Mouse (Mus musculus) spleen, postnatal 4 days (tissue): Measurements from ENCODE around the gene Ms4a15.

Experiments
- DNase-seq, 2 experiments: peaks; one replicate each; pipeline ENCODE4 v3.0.0; 2022; ENCODE audit warnings: low spot score in 2 of 2

Gene Ms4a15

GRCm38 (mm10) chr19:10993150-10993549 is at the start of gene Ms4a15:
Gene Ms4a15 (minus strand): TSS chr19:10993250.
- no peak for DNase-seq

- no peak for DNase-seq
Observed at GRCm38 (mm10) chr19:11037570-11037969, 44.5 kb upstream of the Ms4a15 start.

- no peak for DNase-seq
Observed at GRCm38 (mm10) chr19:11022382-11022781, 29.3 kb upstream of the Ms4a15 start.

- DNase-seq, result no peak
Observed at GRCm38 (mm10) chr19:11017891-11018290, 24.8 kb upstream of the Ms4a15 start, which contains the start of gene Ms4a18. Gene Ms4a18 (minus strand): TSS chr19:11018031.

GRCm38 (mm10) chr19:11017251-11017650 is 24.2 kb upstream of the Ms4a15 start:
- no peak for DNase-seq

GRCm38 (mm10) chr19:11015998-11016397 is 22.9 kb upstream of the Ms4a15 start:
- no peak for DNase-seq

GRCm38 (mm10) chr19:11015468-11015867 is 22.4 kb upstream of the Ms4a15 start:
- no peak for DNase-seq

- DNase-seq, result no peak
Observed at GRCm38 (mm10) chr19:10991911-10992310, 1.1 kb downstream of the Ms4a15 start.

- DNase-seq, result no peak
Observed at GRCm38 (mm10) chr19:10990751-10991150, 2.3 kb downstream of the Ms4a15 start.

GRCm38 (mm10) chr19:10988563-10988962 is 4.5 kb downstream of the Ms4a15 start:
- no peak for DNase-seq

- no peak for DNase-seq
Observed at GRCm38 (mm10) chr19:10985889-10986288, 7.2 kb downstream of the Ms4a15 start.

GRCm38 (mm10) chr19:10984551-10984950 is 8.5 kb downstream of the Ms4a15 start:
- DNase-seq, result no peak

- peak; percentile 33 to 76 for DNase-seq
Observed at GRCm38 (mm10) chr19:10983146-10983545, 9.9 kb downstream of the Ms4a15 start.

- DNase-seq, result no peak
Observed at GRCm38 (mm10) chr19:10980210-10980609, 12.8 kb downstream of the Ms4a15 start.

GRCm38 (mm10) chr19:10979184-10980168 is 13.6 kb downstream of the Ms4a15 start:
- peak; percentile 86 to 94 for DNase-seq

- no peak for DNase-seq
Observed at GRCm38 (mm10) chr19:10976318-10976717, 16.7 kb downstream of the Ms4a15 start.

GRCm38 (mm10) chr19:10975187-10975586 is 17.9 kb downstream of the Ms4a15 start:
- no peak for DNase-seq

GRCm38 (mm10) chr19:10974238-10974865 is 18.7 kb downstream of the Ms4a15 start, which contains the start of gene Ms4a10:
Gene Ms4a10 (minus strand): TSS chr19:10974670.
- DNase-seq, result no peak

GRCm38 (mm10) chr19:10973187-10973586 is 19.9 kb downstream of the Ms4a15 start:
- DNase-seq, result no peak

- DNase-seq, result no peak
Observed at GRCm38 (mm10) chr19:10972660-10973059, 20.4 kb downstream of the Ms4a15 start.

GRCm38 (mm10) chr19:10970457-10970856 is 22.6 kb downstream of the Ms4a15 start:
- DNase-seq, result no peak

- DNase-seq, result no peak
Observed at GRCm38 (mm10) chr19:10968578-10968977, 24.5 kb downstream of the Ms4a15 start.

GRCm38 (mm10) chr19:10965721-10966120 is 27.3 kb downstream of the Ms4a15 start:
- no peak for DNase-seq
